Mouse (Mus musculus) small intestine, adult 2 months (tissue): ENCODE data around the gene Pik3c2a.

Experiments used
- CTCF ChIP-seq: fragments of 200-500 bp; IDR thresholded peaks from 2 replicates; pipeline ENCODE4 v1.5.1; 2012; ENCODE audit warnings: low read depth, mild to moderate bottlenecking, control low read depth, inconsistent platforms, low read length, moderate library complexity, mixed read lengths; ENCODE audit not compliant: insufficient replicate concordance, insufficient read length; ENCODE audit errors: extremely low read depth
- POLR2A ChIP-seq: fragments of 200-500 bp; IDR thresholded peaks from 2 replicates; pipeline ENCODE4 v1.6.1; 2012; ENCODE audit warnings: low read depth, mild to moderate bottlenecking, control low read depth, inconsistent platforms, low read length, moderate library complexity

DNA sequence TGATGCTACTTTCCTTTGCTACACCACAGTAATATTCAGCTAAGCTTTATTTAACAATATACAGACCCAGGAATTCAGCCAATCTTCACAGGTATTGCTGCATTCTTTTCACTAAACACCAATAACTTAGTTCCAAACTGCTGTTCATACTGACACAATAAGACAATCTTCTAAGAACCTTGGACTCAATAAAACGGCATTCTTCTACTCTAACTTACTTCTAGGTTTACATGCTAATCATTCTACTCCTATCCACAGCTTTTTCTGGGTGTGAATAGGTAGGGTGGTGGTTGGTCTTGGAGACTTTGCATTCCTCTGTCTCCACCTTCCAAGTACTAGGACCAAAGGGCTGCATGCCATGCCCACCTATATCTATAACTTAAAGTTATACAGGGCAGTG is 69.0 kb downstream of the Pik3c2a start:
- TF ChIP-seq POLR2A (no peak), CTCF (no peak)
